Mouse (Mus musculus): ENCODE results near the gene Gpsm3. TPM values are rescaled to one million over a fixed set of nuclear protein-coding genes. Genes with fewer than 3 reads are reported as not detected.
A peak's percentile ranks its signal among the peaks of the same experiment; 100 is the strongest.

Gene Gpsm3
- polyA plus RNA-seq, 1 experiment: 1.2 TPM

DNA sequence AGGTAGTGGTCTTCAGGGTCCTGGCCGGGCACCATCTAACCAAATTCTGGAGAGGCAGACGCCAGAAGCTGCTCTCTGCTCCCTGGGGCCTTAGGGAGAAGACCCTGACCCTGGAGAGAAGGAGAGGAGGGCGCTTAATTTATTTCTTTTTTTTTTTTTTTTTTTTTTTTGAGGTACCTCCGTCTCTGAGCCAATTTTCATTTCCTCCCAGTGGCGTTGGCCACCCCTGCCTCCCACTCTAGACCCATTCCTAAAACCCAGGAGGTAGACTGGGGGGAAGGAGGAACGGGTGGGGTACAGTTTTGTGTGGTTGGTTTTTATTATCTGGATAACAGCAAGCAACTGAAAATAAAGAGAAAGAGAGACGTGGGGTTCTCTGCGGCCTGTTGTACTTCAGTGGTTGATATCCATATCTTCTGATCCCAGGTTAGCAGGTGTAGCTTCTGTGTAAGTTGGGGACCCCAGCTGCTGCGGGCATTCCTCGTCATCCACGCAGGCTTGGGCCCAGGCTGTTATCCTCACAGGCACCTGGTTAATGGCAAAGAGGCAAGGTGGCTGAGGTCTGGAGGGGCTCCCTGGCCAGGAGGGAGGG, 23.5 kb downstream of the Gpsm3 start:
- Histone ChIP-seq H3K36me3 (ENCODE audit: control insufficient read depth, insufficient read depth) (peaks cover 12% of the 10 kb centered on the region), H3ac (ENCODE audit: control insufficient read depth, insufficient read length, low read depth) (no peak overlapping the region), H3K79me2 (ENCODE audit: control insufficient read depth, insufficient read depth) (peaks cover 18% of the 10 kb centered on the region), H3K79me3 (ENCODE audit: low read depth) (peaks cover 4% of the 10 kb centered on the region), H3K4me3 (ENCODE audit: insufficient read depth, poor library complexity, severe bottlenecking) (no peak overlapping the region), H3K27me3 (ENCODE audit: control insufficient read depth, insufficient read depth, insufficient read length) (no peaks in the 10 kb centered on the region)
- TF ChIP-seq FOSL1 (IDR thresholded peaks at IDR 0.05; ENCODE audit: insufficient read depth, low read length, poor library complexity, severe bottlenecking) (no peak), USF1 (IDR thresholded peaks at IDR 0.05; ENCODE audit: low read depth) (no peak), CTCF (IDR thresholded peaks at IDR 0.05; ENCODE audit: control insufficient read depth, insufficient read depth, insufficient read length) (no peak), MYOG (IDR thresholded peaks at IDR 0.05; ENCODE audit: control insufficient read depth, extremely low read depth, insufficient read length) (no peak)

- TF ChIP-seq USF1 (IDR thresholded peaks at IDR 0.05; ENCODE audit: low read depth) (no peak), CEBPB (IDR thresholded peaks at IDR 0.05; ENCODE audit: low read depth) (no peak), CTCF (IDR thresholded peaks at IDR 0.05; ENCODE audit: control insufficient read depth, insufficient read depth, insufficient read length) (no peak), MYOG (IDR thresholded peaks at IDR 0.05; ENCODE audit: control insufficient read depth, extremely low read depth, insufficient read length) (no peak), FOSL1 (IDR thresholded peaks at IDR 0.05; ENCODE audit: insufficient read depth, low read length, poor library complexity, severe bottlenecking) (no peak), MAX (IDR thresholded peaks at IDR 0.05) (no peak), MYOD1 (IDR thresholded peaks at IDR 0.05; ENCODE audit: control insufficient read depth, insufficient read length, low read depth) (no peak)
Observed at GRCm38 (mm10) chr17:34613830-34614229, 24.2 kb downstream of the Gpsm3 start.

DNA sequence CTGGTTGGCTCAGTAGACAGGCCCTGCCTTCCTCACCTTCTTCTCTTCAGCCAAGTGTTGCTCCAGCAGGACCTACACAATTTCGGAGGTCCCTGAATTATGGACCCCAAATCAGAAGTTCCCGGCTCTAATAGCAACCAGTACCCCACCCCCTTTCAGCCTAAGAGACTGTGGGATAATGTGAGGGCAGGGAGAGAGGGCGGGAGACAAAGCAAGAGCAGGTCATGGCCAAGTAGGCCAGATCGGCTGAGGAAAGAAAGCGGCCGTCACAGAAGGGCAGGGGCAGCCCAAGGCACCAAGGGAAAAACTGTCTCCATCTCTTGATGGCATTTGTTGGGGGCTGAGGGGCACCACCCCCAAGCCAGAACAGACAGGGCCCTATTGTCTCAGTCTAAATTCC, 26.3 kb downstream of the Gpsm3 start, which contains the start of gene Egfl8:
Egfl8 (minus strand) TSS at position 101 of the 400 bp plus-strand sequence.
- no peak within 1 kb of the TSS for H3K4me3 ChIP-seq (ENCODE audit: insufficient read depth, poor library complexity, severe bottlenecking)
- H3K79me3 ChIP-seq (ENCODE audit: low read depth): no peaks in the 10 kb centered on the region
- no peaks in the 10 kb centered on the region for H3K79me2 ChIP-seq (ENCODE audit: control insufficient read depth, insufficient read depth)
- TF ChIP-seq FOSL1 (IDR thresholded peaks at IDR 0.05; ENCODE audit: insufficient read depth, low read length, poor library complexity, severe bottlenecking) (no peak), MYOG (IDR thresholded peaks at IDR 0.05; ENCODE audit: control insufficient read depth, extremely low read depth, insufficient read length) (no peak)
- no peaks in the 10 kb centered on the region for H3K27me3 ChIP-seq (ENCODE audit: control insufficient read depth, insufficient read depth, insufficient read length)
- no peak within 1 kb of the TSS for H3ac ChIP-seq (ENCODE audit: control insufficient read depth, insufficient read length, low read depth)
- H3K36me3 ChIP-seq (ENCODE audit: control insufficient read depth, insufficient read depth): peaks cover 7% of the 10 kb centered on the region

More at GRCm38 (mm10) chr17:34613830-34614229, 24.2 kb downstream of the Gpsm3 start:
- no peak overlapping the region for H3K4me3 ChIP-seq (ENCODE audit: insufficient read depth, poor library complexity, severe bottlenecking)
- H3K27me3 ChIP-seq (ENCODE audit: control insufficient read depth, insufficient read depth, insufficient read length): no peaks in the 10 kb centered on the region
- peaks cover 12% of the 10 kb centered on the region for H3K36me3 ChIP-seq (ENCODE audit: control insufficient read depth, insufficient read depth)
- peaks cover 12% of the 10 kb centered on the region for H3K79me2 ChIP-seq (ENCODE audit: control insufficient read depth, insufficient read depth)
- peaks cover 3% of the 10 kb centered on the region for H3K79me3 ChIP-seq (ENCODE audit: low read depth)
- H3ac ChIP-seq (ENCODE audit: control insufficient read depth, insufficient read length, low read depth): no peak overlapping the region

DNA sequence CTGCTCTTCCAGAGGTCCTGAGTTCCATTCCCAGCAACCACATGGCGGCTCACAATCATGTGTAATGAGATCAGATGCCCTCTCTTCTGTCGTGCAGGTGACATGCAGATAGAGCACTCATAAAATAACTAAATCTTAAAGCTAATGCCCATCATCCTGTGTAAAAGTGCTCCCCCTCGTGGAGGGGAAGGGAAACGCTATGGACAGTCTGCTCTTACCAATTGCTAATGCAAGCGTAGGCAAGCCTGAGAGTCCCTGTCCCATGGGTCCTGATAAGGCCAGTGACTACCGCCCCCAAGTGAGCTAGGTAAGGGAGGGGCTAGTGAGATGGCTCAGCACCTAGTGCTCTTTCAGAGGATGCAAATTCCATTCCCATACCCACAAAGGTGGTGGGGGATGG, 29.4 kb downstream of the Gpsm3 start:
- H3K4me3 ChIP-seq (ENCODE audit: insufficient read depth, poor library complexity, severe bottlenecking): no peak overlapping the region
- TF ChIP-seq CTCF (IDR thresholded peaks at IDR 0.05; ENCODE audit: control insufficient read depth, insufficient read depth, insufficient read length) (peak; percentile 56), MYOG (IDR thresholded peaks at IDR 0.05; ENCODE audit: control insufficient read depth, extremely low read depth, insufficient read length) (no peak)
- H3K27me3 ChIP-seq (ENCODE audit: control insufficient read depth, insufficient read depth, insufficient read length): no peaks in the 10 kb centered on the region
- no peaks in the 10 kb centered on the region for H3K36me3 ChIP-seq (ENCODE audit: control insufficient read depth, insufficient read depth)
- no peaks in the 10 kb centered on the region for H3K79me2 ChIP-seq (ENCODE audit: control insufficient read depth, insufficient read depth)
- H3K79me3 ChIP-seq (ENCODE audit: low read depth): no peaks in the 10 kb centered on the region
- H3ac ChIP-seq (ENCODE audit: control insufficient read depth, insufficient read length, low read depth): no peak overlapping the region

DNA sequence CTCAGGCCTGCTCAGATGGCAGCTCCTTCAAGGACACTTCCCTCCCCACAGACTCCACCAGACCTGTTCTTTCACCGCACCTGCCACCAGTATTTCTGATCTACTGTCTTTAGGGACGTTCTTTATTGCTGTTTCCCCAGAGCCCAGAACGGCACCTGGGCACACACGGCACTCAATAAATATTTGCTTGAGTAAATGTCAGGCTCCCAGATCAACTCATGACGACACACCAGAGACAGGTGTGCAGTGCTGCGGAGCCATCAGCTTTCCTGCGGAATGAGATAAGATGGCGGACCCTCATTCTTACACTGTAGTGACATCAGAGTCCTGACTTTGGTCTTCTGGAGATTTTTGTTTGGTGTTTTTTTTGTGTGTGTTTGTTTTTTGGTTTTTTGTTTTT, 31.4 kb downstream of the Gpsm3 start:
- Histone ChIP-seq H3K36me3 (ENCODE audit: control insufficient read depth, insufficient read depth) (no peaks in the 10 kb centered on the region), H3K4me3 (ENCODE audit: insufficient read depth, poor library complexity, severe bottlenecking) (no peak overlapping the region), H3K27me3 (ENCODE audit: control insufficient read depth, insufficient read depth, insufficient read length) (no peaks in the 10 kb centered on the region), H3ac (ENCODE audit: control insufficient read depth, insufficient read length, low read depth) (no peak overlapping the region), H3K79me3 (ENCODE audit: low read depth) (no peaks in the 10 kb centered on the region), H3K79me2 (ENCODE audit: control insufficient read depth, insufficient read depth) (no peaks in the 10 kb centered on the region)
- TF ChIP-seq USF1 (IDR thresholded peaks at IDR 0.05; ENCODE audit: low read depth): no peak
- no peak for TF ChIP-seq CTCF (IDR thresholded peaks at IDR 0.05; ENCODE audit: control insufficient read depth, insufficient read depth, insufficient read length)
- no peak for TF ChIP-seq MAX (IDR thresholded peaks at IDR 0.05)
- TF ChIP-seq FOSL1 (IDR thresholded peaks at IDR 0.05; ENCODE audit: insufficient read depth, low read length, poor library complexity, severe bottlenecking): no peak
- no peak for TF ChIP-seq CEBPB (IDR thresholded peaks at IDR 0.05; ENCODE audit: low read depth)
- no peak for TF ChIP-seq MYOG (IDR thresholded peaks at IDR 0.05; ENCODE audit: control insufficient read depth, extremely low read depth, insufficient read length)
- TF ChIP-seq MYOD1 (IDR thresholded peaks at IDR 0.05; ENCODE audit: control insufficient read depth, insufficient read length, low read depth): no peak

- no peaks in the 10 kb centered on the region for H3K36me3 ChIP-seq (ENCODE audit: control insufficient read depth, insufficient read depth)
- TF ChIP-seq MYOD1 (IDR thresholded peaks at IDR 0.05; ENCODE audit: control insufficient read depth, insufficient read length, low read depth): no peak
- no peak for TF ChIP-seq MAX (IDR thresholded peaks at IDR 0.05)
- TF ChIP-seq USF1 (IDR thresholded peaks at IDR 0.05; ENCODE audit: low read depth): no peak
- TF ChIP-seq CTCF (IDR thresholded peaks at IDR 0.05; ENCODE audit: control insufficient read depth, insufficient read depth, insufficient read length): no peak
- TF ChIP-seq CEBPB (IDR thresholded peaks at IDR 0.05; ENCODE audit: low read depth): no peak
- TF ChIP-seq MYOG (IDR thresholded peaks at IDR 0.05; ENCODE audit: control insufficient read depth, extremely low read depth, insufficient read length): no peak
- no peak for TF ChIP-seq FOSL1 (IDR thresholded peaks at IDR 0.05; ENCODE audit: insufficient read depth, low read length, poor library complexity, severe bottlenecking)
- H3ac ChIP-seq (ENCODE audit: control insufficient read depth, insufficient read length, low read depth): no peak overlapping the region
Observed at GRCm38 (mm10) chr17:34623161-34623560, 33.6 kb downstream of the Gpsm3 start.

More at GRCm38 (mm10) chr17:34623161-34623560, 33.6 kb downstream of the Gpsm3 start:
- H3K27me3 ChIP-seq (ENCODE audit: control insufficient read depth, insufficient read depth, insufficient read length): no peaks in the 10 kb centered on the region
- H3K79me2 ChIP-seq (ENCODE audit: control insufficient read depth, insufficient read depth): no peaks in the 10 kb centered on the region
- H3K79me3 ChIP-seq (ENCODE audit: low read depth): no peaks in the 10 kb centered on the region
- H3K4me3 ChIP-seq (ENCODE audit: insufficient read depth, poor library complexity, severe bottlenecking): no peak overlapping the region
